Mouse (Mus musculus) gastrocnemius, postnatal 4 days (tissue): ENCODE data around the gene Afdn. TPM values are rescaled to one million over a fixed set of nuclear protein-coding genes. Genes with fewer than 3 reads are reported as not detected.
"Not testable (repeated sequence)": the region's sequence is repeated elsewhere in the genome, so short reads cannot be mapped to it uniquely, and the experiment has no call there.

Experiments
- DNase-seq, 2 experiments: peaks; one replicate each; pipeline ENCODE4 v3.0.0; 2021 to 2022; ENCODE audit warnings: low spot score in 2 of 2, mixed read lengths in 2 of 2
- total RNA-seq, 2 experiments: library from RNA; stranded (reverse); gene quantifications; 2 replicates each; pipeline ENCODE4 v1.2.3; 2021

Afdn gene
- total RNA-seq, 2 experiments from 2014 or later = 82.2 to 87.1 TPM

DNA sequence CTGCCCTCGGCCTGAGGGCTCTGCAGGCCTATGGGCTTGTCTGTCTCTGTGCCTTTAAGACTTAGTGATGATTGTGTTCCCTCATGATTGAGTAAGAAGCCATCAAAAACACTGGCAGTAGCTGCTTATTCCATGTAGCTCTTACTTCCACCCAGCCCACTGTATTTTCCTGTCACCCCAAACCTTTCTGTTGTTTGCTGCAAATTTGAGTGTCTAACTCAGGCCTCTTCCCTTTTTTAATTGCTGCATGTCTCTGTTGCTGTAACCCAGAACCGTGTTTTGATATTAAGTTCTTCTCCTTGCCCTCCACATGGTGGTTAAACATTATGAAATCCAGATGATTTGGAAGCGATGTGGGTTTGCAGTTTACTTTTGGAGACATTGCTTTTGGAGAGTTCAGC is 106.6 kb downstream of the Afdn start:
- DNase-seq = no peak

GRCm38 (mm10) chr17:13867475-13867874 is 107.1 kb downstream of the Afdn start:
- no peak for DNase-seq

DNA sequence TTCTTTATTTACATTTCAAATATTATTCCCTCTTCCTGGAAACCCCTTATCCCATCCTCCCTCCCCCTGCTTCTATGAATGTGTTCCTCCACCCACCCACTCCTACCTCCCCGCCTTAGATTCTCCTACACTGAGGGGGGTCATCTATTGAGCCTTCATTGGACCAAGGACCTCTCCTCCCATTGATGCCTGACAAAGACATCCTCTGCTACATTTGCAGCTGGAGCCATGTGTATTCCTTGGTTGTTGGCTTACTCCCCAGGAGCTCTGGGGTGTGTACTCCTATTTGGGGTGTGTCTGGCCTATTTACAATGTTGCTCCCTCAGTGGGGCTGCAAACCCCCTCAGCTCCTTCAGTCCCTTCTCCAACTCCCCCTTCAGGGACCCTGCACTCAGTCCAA is 109.9 kb downstream of the Afdn start:
- no peak for DNase-seq

DNA sequence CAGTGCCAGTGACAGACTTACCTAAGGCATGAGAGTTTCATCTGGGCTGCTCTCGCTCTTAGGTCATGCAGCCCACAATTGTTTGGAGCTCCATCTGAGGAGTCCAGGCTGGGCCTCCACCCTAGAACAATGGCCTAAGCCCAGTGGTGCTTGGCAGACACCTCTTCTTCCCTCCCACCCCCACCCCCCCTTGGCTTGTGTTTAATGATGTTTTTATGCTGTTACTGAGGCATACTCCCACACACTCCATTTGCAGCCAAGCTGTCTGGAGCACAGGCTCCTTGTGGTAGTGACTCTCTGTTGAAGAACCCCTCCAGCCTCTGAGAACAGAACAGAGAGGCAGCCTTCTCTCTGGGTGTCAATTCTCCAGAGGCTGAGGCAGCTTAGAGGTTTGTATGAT is 113.9 kb downstream of the Afdn start:
- DNase-seq = no peak

- DNase-seq = no peak
Measured at GRCm38 (mm10) chr17:13877460-13877859, 117.1 kb downstream of the Afdn start.

DNA sequence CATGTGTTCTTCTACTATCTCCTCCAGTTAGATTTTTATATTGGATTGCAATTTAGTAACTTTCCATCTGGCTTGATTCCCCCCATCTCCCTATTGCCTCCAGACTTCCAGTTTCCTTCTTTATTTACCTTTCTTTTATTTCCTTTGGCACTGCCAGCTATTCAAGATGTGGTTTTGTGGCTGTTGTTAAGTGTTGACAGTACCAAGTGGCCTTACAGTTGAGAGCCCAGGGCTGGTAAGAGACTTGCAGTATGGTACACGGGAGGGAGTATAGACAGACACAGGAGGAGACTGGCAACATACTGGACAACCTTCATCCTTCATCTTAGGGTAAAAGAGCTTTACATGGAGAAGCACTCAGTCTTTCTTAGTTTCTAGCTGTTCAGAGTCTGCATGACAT is 119.4 kb downstream of the Afdn start:
- no peak for DNase-seq

DNA sequence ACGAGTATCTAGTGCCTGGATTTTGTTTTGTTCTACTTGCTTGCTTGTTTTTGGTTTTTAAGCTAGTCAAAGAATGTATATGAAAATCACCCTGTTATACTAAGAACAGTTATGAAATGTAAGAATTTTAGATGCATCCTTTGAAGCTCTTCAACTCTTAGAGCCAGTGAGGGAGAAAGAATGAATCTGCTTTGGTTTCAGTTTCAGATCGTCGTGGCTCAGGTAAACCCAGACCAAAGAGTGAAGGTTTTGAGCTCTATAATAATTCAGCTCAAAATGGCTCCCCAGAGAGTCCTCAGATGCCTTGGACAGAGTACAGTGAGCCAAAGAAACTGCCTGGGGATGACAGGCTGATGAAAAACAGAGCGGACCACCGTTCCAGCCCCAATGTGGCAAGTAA is 123.2 kb downstream of the Afdn start:
- no peak for DNase-seq

DNA sequence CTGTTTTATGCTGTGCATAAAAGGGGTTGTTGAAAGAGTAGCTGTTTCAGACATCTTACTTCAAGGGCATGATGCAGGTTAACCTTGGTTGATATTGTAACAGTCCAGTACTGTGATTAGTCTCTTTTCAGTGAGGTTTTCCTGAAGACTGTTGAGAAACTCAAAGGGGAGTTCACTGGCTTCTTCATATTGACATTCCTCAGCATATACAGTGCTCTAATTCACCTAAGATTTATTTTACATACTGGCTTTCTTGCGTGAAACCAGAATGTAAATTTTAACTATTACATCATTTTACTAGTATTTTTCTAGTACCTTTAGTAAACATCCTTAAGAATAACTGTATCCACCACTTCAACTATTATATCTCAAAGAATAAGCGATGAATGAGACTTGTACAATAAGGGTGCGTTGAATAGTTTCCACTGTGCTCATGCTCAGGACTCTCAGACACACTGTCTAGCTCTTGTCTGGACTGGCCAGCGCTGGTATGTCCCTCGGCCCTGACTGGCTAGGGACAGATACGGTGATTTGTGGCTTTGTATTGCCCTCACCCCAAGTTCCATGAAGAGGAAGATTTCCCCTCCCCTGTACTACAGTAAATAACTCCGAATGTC is 129.6 kb downstream of the Afdn start:
- no peak for DNase-seq

DNA sequence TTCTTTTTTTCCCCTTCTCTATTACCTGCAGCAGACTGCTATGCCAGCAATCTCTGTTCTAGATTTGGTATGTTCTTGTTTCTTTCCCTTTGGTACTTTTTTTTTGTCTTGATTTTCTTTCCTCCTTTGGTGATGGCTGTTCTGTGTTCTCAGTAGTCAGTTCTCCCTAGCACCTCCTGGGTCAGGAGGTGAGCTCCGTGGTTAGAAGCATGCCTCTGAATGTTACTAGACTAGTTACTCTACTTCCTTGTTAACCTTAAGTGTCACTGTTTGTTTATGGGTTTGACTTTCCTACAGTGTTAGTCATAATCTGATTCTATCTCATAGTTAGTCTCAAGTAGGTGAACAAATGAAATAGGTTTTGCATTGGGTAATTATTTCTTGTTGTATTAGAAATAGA is 130.6 kb downstream of the Afdn start:
- DNase-seq = no peak

GRCm38 (mm10) chr17:13898838-13899237 is 138.5 kb downstream of the Afdn start:
- no peak for DNase-seq

DNA sequence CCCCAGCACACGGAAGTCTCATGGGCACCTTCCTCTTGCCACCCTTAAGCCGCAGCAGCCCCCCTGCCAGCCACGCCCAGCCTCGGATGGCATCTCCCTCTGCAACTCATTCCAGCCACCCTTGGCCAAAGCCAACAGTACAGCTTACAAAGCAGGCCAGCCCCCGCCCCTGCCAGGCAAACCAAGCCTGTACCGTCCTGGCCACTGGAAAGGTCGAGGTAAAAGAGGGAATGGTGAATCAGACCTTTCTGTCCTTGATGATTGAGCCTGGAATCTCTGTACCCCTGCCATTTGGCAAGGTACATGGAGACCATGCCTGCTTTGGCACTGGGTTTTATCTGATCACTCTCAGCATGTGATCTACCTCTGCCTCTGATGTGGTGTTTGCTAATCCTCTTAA is 138.9 kb downstream of the Afdn start:
- DNase-seq = no peak

- DNase-seq = no peak
Measured at GRCm38 (mm10) chr17:13903793-13904192, 143.5 kb downstream of the Afdn start.

GRCm38 (mm10) chr17:13907082-13907481 is 146.7 kb downstream of the Afdn start:
- DNase-seq = no peak

DNA sequence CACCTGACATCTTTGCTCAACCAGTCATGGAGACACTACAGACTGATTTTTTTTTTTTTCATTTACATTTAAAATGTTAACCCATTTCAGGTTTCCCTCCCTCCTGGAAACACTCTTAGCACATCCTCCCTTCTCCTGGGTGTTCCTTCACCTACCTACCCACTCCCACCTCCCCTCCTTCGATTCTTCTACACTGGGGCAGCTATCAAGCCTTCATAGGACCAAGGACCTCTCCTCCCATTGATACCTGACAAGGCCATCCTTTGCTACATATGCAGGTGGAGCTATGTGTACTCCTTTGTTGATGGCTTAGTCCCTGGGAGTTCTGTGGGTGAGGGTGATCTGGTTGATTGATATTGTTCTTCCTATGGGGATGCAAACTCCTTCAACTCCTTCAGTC is 147.3 kb downstream of the Afdn start:
- no peak for DNase-seq

GRCm38 (mm10) chr17:13913951-13914350 is 153.6 kb downstream of the Afdn start:
- no peak for DNase-seq

GRCm38 (mm10) chr17:13914531-13914930 is 154.2 kb downstream of the Afdn start:
- DNase-seq = no peak

- no peak for DNase-seq
Measured at GRCm38 (mm10) chr17:13920771-13921170, 160.4 kb downstream of the Afdn start.

- no peak for DNase-seq
Measured at GRCm38 (mm10) chr17:13923418-13923817, 163.1 kb downstream of the Afdn start.

DNA sequence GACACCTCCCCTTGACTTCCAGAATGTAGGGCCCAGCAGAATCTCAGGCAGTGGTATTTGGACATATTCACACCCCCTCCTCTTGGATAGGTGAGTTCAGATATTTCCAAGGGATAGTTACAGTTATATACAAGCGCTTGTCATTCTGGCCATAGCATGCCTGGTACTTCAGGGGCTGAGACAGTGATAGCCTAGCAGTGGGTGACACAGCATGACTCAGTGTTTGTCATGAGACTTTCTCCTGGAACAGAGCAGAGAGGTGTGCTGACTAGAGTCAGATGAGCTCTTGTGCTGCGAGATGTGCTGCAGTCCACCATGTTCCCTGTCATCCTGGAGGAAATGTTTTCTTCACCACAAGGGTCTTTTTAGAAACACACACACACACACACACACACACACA is 164.2 kb downstream of the Afdn start:
- no peak for DNase-seq

- no peak for DNase-seq
Measured at GRCm38 (mm10) chr17:13925931-13926330, 165.6 kb downstream of the Afdn start.

- DNase-seq = no peak
Measured at GRCm38 (mm10) chr17:13930421-13930820, 170.1 kb downstream of the Afdn start.

GRCm38 (mm10) chr17:13935364-13935763 is 175.0 kb downstream of the Afdn start:
- not testable (repeated sequence) for DNase-seq

DNA sequence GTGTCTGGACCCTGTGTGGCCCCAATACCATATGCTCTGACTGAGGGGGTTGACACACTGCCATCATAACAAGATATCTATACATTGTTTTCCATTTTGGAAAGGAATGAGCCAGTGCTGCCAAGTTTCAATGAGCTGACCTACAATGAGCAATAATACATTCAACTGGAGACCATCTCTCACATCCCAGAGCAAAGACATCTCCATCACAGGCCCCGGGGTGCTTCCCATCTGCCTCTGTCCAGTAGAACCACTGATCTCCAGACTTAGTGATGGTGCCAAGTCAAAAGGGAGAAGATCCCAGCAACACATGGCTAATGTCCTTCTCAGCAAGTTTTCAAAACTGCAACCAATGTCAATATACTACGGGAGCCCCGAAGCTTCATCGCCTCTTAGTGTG is 177.4 kb downstream of the Afdn start:
- peak in 1 of 2 experiments; percentile 2 for DNase-seq

DNA sequence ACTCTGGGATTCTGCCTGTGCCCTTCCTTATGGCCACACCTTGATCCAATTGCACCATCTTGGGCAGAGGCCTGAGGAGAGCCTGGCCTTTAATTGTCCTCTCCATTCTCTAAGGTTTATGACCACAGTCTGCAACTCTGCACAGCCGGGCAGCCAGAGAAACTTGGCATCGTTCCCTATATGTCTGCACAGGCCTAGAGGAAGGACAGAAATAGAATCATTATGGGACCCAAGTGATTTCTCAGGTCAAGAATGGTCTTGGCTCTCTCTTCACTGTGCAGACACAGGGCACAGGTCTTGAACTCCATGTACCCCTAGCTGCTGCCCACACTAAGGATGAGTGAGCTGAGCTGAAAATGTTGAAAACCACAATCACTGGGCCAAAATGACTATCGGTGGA is 178.3 kb downstream of the Afdn start:
- peak in 1 of 2 experiments; percentile 9 for DNase-seq
